In genomic region chr4:96339550-96339949, GRCm38 (mm10) we compare ENCODE assay signal across 32 mouse cellular contexts. TPM values are rescaled to one million over a fixed set of nuclear protein-coding genes. Genes with fewer than 3 reads are reported as not detected.
DNase-seq lines count a peak whose midpoint lies in the region; ATAC-seq lines count a peak whose summit lies in the region.
"Had no signal": no experiment of that assay in that cellular context is flagged by ENCODE, and none has a peak within 500 bp of the region (broad histone marks: within the 10 kb centered on the region; RNA-seq: fewer than 3 reads in every experiment).

No protein-coding gene starts in this region.

- no peak overlapping the region for H3K27ac ChIP-seq in kidney, embryonic 14.5 days (ENCODE audit: low read depth, low read length)
- H3K27ac ChIP-seq: forebrain, embryonic 10.5 days; forebrain, embryonic 13.5 days; hindbrain, embryonic 10.5 days; hindbrain, embryonic 13.5 days had no signal

- no peak overlapping the region for H3K9ac ChIP-seq in kidney, embryonic 14.5 days (ENCODE audit: low read depth, low read length)
- H3K9ac ChIP-seq: forebrain, embryonic 13.5 days; hindbrain, embryonic 13.5 days had no signal

- H3K9me3 ChIP-seq in kidney, embryonic 14.5 days (ENCODE audit: control insufficient read depth, low read length), result no peaks in the 10 kb centered on the region
- H3K9me3 ChIP-seq: forebrain, embryonic 10.5 days; forebrain, embryonic 13.5 days; hindbrain, embryonic 10.5 days; hindbrain, embryonic 13.5 days had no signal

- H3K4me3 ChIP-seq in kidney, embryonic 14.5 days (ENCODE audit: low read length), result no peak overlapping the region
- H3K4me3 ChIP-seq: forebrain, embryonic 10.5 days; forebrain, embryonic 13.5 days; hindbrain, embryonic 10.5 days; hindbrain, embryonic 13.5 days had no signal

- no peaks in the 10 kb centered on the region for H3K4me1 ChIP-seq in kidney, embryonic 14.5 days (ENCODE audit: control insufficient read depth, insufficient read depth, low read length)
- H3K4me1 ChIP-seq: forebrain, embryonic 10.5 days; forebrain, embryonic 13.5 days; hindbrain, embryonic 10.5 days; hindbrain, embryonic 13.5 days had no signal

- H3K4me2 ChIP-seq in kidney, embryonic 14.5 days (replicated peaks; ENCODE audit: low read depth, low read length), result no peak overlapping the region
- H3K4me2 ChIP-seq: forebrain, embryonic 13.5 days; heart, embryonic 11.5 days; hindbrain, embryonic 13.5 days had no signal

- WGBS in kidney, embryonic 14.5 days, result 75% methylated on average over 4 of the region's 4 CpGs

- H3K36me3 ChIP-seq in kidney, embryonic 14.5 days (ENCODE audit: control insufficient read depth, insufficient read depth, low read length), result no peaks in the 10 kb centered on the region
- H3K36me3 ChIP-seq: forebrain, embryonic 10.5 days; hindbrain, embryonic 10.5 days; hindbrain, embryonic 13.5 days had no signal

- no peaks in the 10 kb centered on the region for H3K27me3 ChIP-seq in kidney, embryonic 14.5 days (ENCODE audit: control insufficient read depth, insufficient read depth, low read length)
- H3K27me3 ChIP-seq: forebrain, embryonic 13.5 days; hindbrain, embryonic 13.5 days had no signal

- no peak for ATAC-seq in kidney, embryonic 14.5 days (ENCODE audit: low FRiP score, low TSS enrichment)
- no peak for ATAC-seq in cerebellum, adult (ENCODE audit: insufficient number of reproducible peaks, low FRiP score, low TSS enrichment)
- ATAC-seq: activated CD4-positive, CD25-positive, alpha-beta regulatory T cell, adult 4 months; forebrain, embryonic 13.5 days; forebrain, embryonic 16.5 days had no signal

- DNase-seq in kidney, adult 11 months, result peak; percentile 85
- DNase-seq in kidney, adult 9 months, result peak; percentile 87
- DNase-seq in kidney, postnatal 10 days, result peak; percentile 23
- peak; percentile 62 to 82 for DNase-seq in kidney, postnatal 36 days
- no peak for DNase-seq in layer of hippocampus, postnatal 10 days (ENCODE audit: low spot score in 2 of 2)
- DNase-seq in right cerebral cortex, postnatal 25 days, result no peak
- DNase-seq: adrenal gland, adult 8-10 months; adrenal gland, postnatal 25 days; cerebellum, adult 18-20 months; cerebellum, adult 9-10 months; cerebellum, postnatal 14 days; gastrocnemius, postnatal 14 days; heart, adult 11 months; heart, postnatal 36 days had no signal

RNA-seq across cellular contexts. Expression of gene Cyp2j11, which starts 8.9 kb away (rescaled TPM):
- 0.74 and 0.83 TPM in 2 replicates for polyA plus RNA-seq in kidney, embryonic 14.5 days (2014; fragmentation: Nextera tagmentation; extraction: Ambion mirVana)
- not detected for total RNA-seq in layer of hippocampus, postnatal 10 days (2021)
- total RNA-seq: adrenal gland, adult 8-10 months; adrenal gland, postnatal 25 days; ES-E14; gastrocnemius, adult 18-20 months; gastrocnemius, postnatal 14 days; gastrocnemius, postnatal 4 days; heart, adult 8-10 months; heart, postnatal 36 days had no signal
- polyA plus RNA-seq: activated CD4-positive, CD25-positive, alpha-beta regulatory T cell, adult 4 months; brain, embryonic 14.5 days; embryonic facial prominence, embryonic 11.5 days; embryonic facial prominence, embryonic 14.5 days; forebrain, embryonic 10.5 days; forebrain, embryonic 13.5 days; forebrain, embryonic 16.5 days; heart, embryonic 11.5 days; heart, embryonic 14.5 days; heart, postnatal 0 days; hindbrain, embryonic 10.5 days; hindbrain, embryonic 13.5 days had no signal

Comparison
In these comparisons a context has a peak if more than half of its experiments do, and no peak if none do; other contexts are left out.
1. DNase-seq: peak in kidney, adult 11 months (single experiment), kidney, adult 9 months (single experiment), kidney, postnatal 10 days (single experiment) and kidney, postnatal 36 days (2 of 2); none in layer of hippocampus, postnatal 10 days (0 of 2) and right cerebral cortex, postnatal 25 days (single experiment).